Mouse (Mus musculus) cerebellum, postnatal 36 days (tissue): ENCODE results near the gene Nhlrc2.

ENCODE experiments used
- DNase-seq, 2 experiments: peaks; one replicate each; pipeline ENCODE4 v3.0.0; 2021 to 2022; ENCODE audit warnings: mixed read lengths in 2 of 2

Gene Nhlrc2

DNA sequence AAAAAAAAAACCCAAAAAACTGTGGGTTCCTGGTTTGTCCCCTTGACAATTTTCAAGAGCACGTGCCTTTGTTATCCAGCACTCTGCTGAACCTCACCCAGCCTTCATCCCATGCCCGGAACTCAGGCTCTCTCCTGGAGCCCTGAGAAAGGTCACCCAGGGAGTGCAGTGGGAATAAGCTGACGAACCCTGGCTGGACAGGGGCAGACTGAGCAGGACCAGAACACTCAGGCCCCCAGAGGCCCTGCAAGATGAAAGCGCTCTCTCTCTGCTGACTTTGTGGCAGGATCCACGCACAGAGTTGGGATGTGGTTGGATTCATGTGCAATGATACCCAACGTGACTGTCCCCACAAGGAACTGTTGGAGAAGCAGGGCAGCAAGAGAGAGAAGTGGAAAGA lies 81.6 kb downstream of the Nhlrc2 start:
- no peak for DNase-seq

DNA sequence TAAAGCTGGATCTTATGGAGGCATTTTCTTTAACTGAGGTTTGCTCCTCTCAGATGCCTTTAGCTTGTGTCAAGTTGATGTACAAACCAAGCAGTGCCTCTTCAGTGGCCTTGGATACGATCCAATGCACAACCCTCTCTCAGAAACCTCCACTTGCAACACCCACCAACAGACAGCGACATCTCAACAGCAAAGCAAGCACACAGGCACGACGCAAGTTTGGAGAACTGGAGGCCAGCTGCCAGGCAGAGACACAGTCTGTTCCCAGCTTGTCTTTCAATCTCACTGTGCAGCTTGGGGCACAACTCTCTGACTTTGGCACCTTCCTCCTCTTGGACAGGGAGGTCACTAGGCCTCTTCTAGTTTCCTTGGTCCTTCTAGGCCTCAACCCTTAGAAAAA lies 83.0 kb downstream of the Nhlrc2 start:
- no peak for DNase-seq

DNA sequence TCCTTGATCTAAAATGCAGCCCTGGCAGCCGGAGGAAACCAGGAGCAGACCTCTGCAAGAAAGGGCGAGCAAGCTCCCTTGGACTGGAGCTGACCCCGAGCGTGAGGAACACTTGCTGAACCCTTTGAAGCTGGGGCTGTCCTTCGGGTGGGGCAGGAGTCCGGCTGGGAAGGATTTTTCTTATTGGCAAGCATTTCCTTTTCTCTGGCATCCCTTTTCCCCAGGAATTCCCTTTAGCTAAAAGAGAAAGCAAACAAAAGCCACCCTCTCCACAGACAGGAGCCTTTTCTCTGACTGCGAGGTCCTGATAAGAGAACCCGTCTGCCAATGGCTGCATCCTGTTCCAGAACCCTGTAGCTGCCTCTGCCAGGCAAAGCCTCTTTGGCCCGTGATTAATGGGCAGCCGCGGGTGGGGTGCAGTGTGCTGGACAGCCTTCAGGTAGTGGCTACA lies 83.4 kb downstream of the Nhlrc2 start:
- DNase-seq, result no peak

DNA sequence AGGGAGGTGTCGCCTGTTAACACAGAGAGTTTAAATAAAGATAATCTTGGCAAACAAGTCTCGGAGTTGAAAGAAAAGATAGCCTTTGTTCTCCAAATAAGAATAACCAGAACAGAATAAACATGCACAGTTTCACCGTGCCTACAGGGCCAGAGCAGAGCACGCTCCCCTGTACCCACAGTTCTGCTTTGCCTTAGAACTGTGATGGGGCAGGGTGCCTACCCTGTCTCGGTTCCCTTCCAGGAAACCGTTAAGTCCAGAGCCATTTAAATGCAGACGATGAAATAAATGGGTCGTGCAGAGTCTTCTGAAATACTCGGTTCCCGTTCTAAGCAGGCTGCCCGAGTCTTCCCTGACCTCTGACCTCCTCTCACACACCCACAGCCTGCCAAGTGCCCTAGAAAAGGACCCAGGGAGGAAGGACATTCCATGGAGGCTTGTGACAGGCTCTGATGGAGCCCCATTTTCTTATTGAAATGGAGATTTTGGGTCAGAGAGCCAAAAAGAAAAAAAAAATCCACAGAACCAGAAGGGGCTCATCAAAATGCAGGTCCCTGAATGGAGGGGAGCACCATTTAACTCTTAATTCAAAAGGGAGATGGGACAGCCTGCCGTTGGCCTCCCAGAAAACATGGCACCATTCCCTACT lies 89.1 kb downstream of the Nhlrc2 start:
- no peak for DNase-seq

DNA sequence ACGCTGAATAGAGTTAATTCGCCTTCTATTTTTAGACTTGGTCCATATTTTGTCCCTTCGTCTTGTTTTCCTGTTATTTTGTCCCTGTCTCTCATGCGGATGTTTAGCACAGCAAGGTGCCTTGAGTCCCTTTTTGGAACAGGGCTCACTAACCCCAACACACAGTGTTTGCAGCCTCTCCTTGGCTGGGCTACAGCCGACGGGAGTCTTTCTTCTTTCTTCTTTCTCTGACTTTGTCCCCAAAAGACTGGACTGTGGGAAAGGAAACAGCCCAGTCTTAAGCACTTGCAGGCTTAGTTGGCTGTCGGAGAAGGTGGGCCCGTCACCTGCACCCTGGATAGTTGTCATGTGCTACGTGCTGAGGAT lies 89.6 kb downstream of the Nhlrc2 start:
- no peak for DNase-seq

DNA sequence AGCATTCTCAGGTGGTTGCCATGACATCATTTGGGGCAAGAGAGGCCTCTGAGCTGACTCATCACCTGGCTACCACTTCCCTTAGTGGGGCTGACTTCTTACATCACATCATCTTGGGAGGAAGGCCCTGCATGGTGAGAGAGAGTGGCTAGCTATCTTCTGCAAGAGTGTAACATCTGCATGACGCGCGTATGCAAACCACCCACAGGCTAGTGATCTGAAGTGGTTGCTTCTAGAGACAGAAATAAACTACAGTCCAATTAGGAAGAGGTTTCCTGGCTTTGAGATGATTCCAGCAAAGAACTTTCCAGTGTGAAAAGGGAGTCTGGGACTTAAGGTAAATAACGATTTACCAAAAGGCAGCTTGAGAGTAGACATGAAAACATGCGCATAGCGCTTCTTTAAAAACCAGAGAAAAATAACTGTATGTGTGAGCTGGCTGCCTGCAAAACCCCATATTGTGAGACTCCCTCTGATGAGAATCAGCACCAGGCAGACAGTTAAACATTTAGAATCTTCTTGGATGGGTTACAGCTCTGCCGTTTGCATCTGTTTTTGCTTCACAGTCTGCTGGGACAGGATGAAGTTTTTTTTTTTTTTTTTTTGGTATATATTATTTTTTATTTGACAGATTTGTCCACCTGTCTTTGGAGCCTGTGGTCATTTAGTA lies 99.5 kb downstream of the Nhlrc2 start:
- DNase-seq, result no peak

DNA sequence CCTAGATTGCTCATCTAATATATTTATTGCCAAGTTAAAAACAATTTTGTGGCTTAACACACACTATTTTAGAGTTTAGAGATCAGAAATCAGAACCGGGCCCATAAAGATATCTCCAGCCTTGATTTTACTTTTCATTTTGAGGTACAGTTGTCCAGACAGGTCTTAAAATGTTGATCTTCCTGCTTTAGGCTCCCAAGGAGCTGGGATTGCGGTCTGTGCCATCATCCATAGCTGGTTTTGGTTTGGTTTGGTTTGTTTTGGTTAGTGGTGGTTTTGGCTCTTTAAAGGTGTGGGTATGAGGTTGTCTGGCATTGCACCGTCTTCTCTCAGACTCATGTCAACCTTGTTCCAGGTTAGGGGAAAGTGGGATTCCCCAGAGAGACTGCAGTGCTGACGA lies 103.2 kb downstream of the Nhlrc2 start:
- no peak for DNase-seq

DNA sequence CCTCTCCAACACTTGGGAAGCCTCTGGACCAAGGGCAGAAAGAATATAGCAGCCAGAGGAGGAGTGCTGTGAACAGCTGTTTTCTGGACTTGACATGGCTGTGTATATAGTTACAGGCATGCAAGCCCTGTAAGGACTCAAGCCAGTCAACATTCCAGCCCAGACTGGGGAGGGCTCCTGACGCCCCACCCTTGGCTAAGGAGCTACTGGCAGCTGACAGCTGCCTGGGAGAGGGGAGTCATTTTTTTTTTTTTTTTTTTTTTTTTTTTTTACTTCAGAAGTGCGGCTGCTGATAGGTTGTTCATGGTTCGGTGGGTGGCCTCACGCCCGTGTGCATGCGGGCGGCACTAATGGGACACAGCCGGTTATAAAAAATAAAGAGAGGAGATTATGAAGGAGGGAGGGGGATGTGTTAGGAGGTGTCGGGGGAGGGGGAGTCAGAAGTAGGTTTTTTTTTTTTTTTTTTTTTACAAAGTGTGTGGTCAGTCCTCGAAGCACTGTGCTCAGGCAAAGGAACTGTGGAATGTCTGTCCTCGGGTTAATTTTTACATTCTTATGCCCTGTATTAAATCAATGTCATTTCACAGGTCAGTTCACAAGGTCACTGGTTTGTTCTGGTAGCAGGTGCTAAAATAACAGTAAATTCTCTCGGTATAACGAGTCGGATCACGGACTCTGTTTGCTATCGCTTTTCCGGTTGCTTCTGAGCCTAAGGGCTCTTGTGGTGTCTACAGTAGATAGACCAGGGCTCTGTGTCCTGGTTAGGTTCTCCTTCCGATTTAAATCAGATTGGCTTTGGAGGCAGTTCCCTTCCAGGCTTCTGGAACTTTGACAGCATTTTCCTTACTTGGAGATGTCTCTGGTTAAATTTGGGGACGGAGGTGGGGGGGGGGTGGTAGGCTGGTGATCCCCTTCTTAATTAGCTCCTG lies 104.2 kb downstream of the Nhlrc2 start:
- DNase-seq, result no peak
